Mouse (Mus musculus) CH12.LX (cell line): Measurements from ENCODE around the gene Ptpn4. TPM values are rescaled to one million over a fixed set of nuclear protein-coding genes. Genes with fewer than 3 reads are reported as not detected.

Experiments
- DNase-seq: peaks from one replicate; pipeline ENCODE4 v3.0.0-alpha.2; 2013; ENCODE audit errors: extremely low read depth
- H3K27ac ChIP-seq: 2 replicates; pipeline ENCODE4 v1.5.1; 2012; ENCODE audit warnings: low read depth, mild to moderate bottlenecking, control low read depth, moderate library complexity; ENCODE audit not compliant: insufficient read depth
- H3K27me3 ChIP-seq: replicated peaks from 2 replicates; pipeline ENCODE3; 2012; ENCODE audit warnings: inconsistent platforms
- H3K36me3 ChIP-seq, 2 experiments: replicated peaks in 1 of 2; 2 replicates each; pipeline versions ENCODE3 to v1.6.1; 2012; ENCODE audit warnings: inconsistent platforms in 1 of 2, low read length in 1 of 2, mild to moderate bottlenecking in 1 of 2, mixed read lengths in 1 of 2, moderate library complexity in 1 of 2; ENCODE audit not compliant: control insufficient read depth in 1 of 2, insufficient read depth in 1 of 2
- H3K4me1 ChIP-seq, 2 experiments: 2 replicates each; pipeline ENCODE4 v1.6.1; 2012; ENCODE audit warnings: inconsistent platforms in 1 of 2, moderate library complexity in 1 of 2; ENCODE audit not compliant: insufficient read depth in 2 of 2, control insufficient read depth in 1 of 2
- H3K4me2 ChIP-seq: 2 replicates; pipeline ENCODE4 v1.6.1; 2012; ENCODE audit warnings: low read depth, mild to moderate bottlenecking, control low read depth; ENCODE audit not compliant: poor library complexity, insufficient read depth, severe bottlenecking
- H3K4me3 ChIP-seq, 3 experiments: fragments of 150-350 bp in 1 of 3; sonication (generic) in 1 of 3; replicated peaks in 1 of 3; 2 replicates each; pipeline versions ENCODE3 to v1.5.1; 2011 to 2012; ENCODE audit warnings: low read depth in 2 of 3, low read length in 2 of 3, mild to moderate bottlenecking in 2 of 3, moderate library complexity in 2 of 3, control low read depth in 1 of 3, improper control_type of control experiment in 1 of 3, inconsistent platforms in 1 of 3, mixed read lengths in 1 of 3; ENCODE audit not compliant: poor library complexity in 1 of 3
- H3K79me2 ChIP-seq: replicated peaks from 2 replicates; pipeline ENCODE4 v1.6.1; 2012; ENCODE audit warnings: mild to moderate bottlenecking, moderate library complexity; ENCODE audit not compliant: control insufficient read depth, poor library complexity, insufficient read depth, severe bottlenecking; ENCODE audit errors: extremely low read depth
- H3K9ac ChIP-seq: 2 replicates; pipeline ENCODE4 v1.6.1; 2012; ENCODE audit warnings: low read depth, mild to moderate bottlenecking, control low read depth, moderate library complexity; ENCODE audit not compliant: insufficient read depth
- H3K9me3 ChIP-seq: replicated peaks from 2 replicates; pipeline ENCODE3; 2012; ENCODE audit warnings: low read length, inconsistent platforms, mixed read lengths
- BHLHE40 ChIP-seq: IDR thresholded peaks from 2 replicates; pipeline ENCODE4 v1.6.1; 2011; ENCODE audit warnings: mild to moderate bottlenecking, low read depth, low read length, improper control_type of control experiment
- ELF1 ChIP-seq: IDR thresholded peaks from 2 replicates; pipeline ENCODE4 v1.6.1; 2014; ENCODE audit warnings: low read depth, mild to moderate bottlenecking, inconsistent platforms, low read length, improper control_type of control experiment
- ETS1 ChIP-seq: conservative IDR thresholded peaks from 2 replicates; pipeline ENCODE4 v1.6.1; 2012; ENCODE audit warnings: low read depth, mild to moderate bottlenecking, inconsistent platforms, low read length, improper control_type of control experiment, moderate library complexity
- GABPA ChIP-seq: IDR thresholded peaks from 2 replicates; pipeline ENCODE4 v1.6.1; 2012; ENCODE audit warnings: low read depth, low read length, improper control_type of control experiment, inconsistent platforms; ENCODE audit not compliant: insufficient replicate concordance
- HCFC1 ChIP-seq: IDR thresholded peaks from 2 replicates; pipeline ENCODE4 v1.6.1; 2012; ENCODE audit warnings: low read depth, mild to moderate bottlenecking, inconsistent platforms, low read length, improper control_type of control experiment
- JUND ChIP-seq: conservative IDR thresholded peaks from 2 replicates; pipeline ENCODE4 v1.6.1; 2011; ENCODE audit warnings: low read depth, low read length, improper control_type of control experiment
- MAX ChIP-seq: IDR thresholded peaks from 2 replicates; pipeline ENCODE4 v1.6.1; 2011; ENCODE audit warnings: low read length, improper control_type of control experiment
- MAZ ChIP-seq: IDR thresholded peaks from 2 replicates; pipeline ENCODE4 v1.6.1; 2012; ENCODE audit warnings: low read depth, mild to moderate bottlenecking, inconsistent platforms, low read length, improper control_type of control experiment, moderate library complexity
- RAD21 ChIP-seq: IDR thresholded peaks from 2 replicates; pipeline ENCODE4 v1.6.1; 2011; ENCODE audit warnings: low read depth, mild to moderate bottlenecking, low read length, improper control_type of control experiment, moderate library complexity
- RCOR1 ChIP-seq: conservative IDR thresholded peaks from 2 replicates; pipeline ENCODE4 v1.6.1; 2012; ENCODE audit warnings: low read depth, mild to moderate bottlenecking, inconsistent platforms, low read length, improper control_type of control experiment
- TBP ChIP-seq: conservative IDR thresholded peaks from 2 replicates; pipeline ENCODE4 v1.6.1; 2011; ENCODE audit warnings: low read depth, low read length, improper control_type of control experiment
- TCF12 ChIP-seq: IDR thresholded peaks from 2 replicates; pipeline ENCODE4 v1.6.1; 2014; ENCODE audit warnings: low read depth, mild to moderate bottlenecking, inconsistent platforms, low read length, improper control_type of control experiment
- UBTF ChIP-seq: IDR thresholded peaks from 2 replicates; pipeline ENCODE4 v1.6.1; 2012; ENCODE audit warnings: low read depth, mild to moderate bottlenecking, inconsistent platforms, low read length, improper control_type of control experiment, moderate library complexity
- USF2 ChIP-seq: conservative IDR thresholded peaks from 2 replicates; pipeline ENCODE4 v1.6.1; 2011; ENCODE audit warnings: low read depth, low read length, improper control_type of control experiment
- ZKSCAN1 ChIP-seq: IDR thresholded peaks from 2 replicates; pipeline ENCODE4 v1.6.1; 2012; ENCODE audit warnings: low read depth, inconsistent platforms, low read length, improper control_type of control experiment, borderline replicate concordance
- dilution Hi-C: fragments of 300-500 bp; cut with MboI; formaldehyde crosslinking; loops from 2 replicates; pipeline ENCODE4 v1.14.3; 2020; ENCODE audit warnings: low sequenced_read_pairs; ENCODE audit not compliant: extremely low pct_unique_long_range_greater_than_20kb, extremely low pct_ligation_motif_present
- in situ Hi-C: fragments of 300-500 bp; cut with MboI; formaldehyde crosslinking; loops from 3 replicates; pipeline ENCODE4 v1.14.3; 2019; ENCODE audit warnings: low sequenced_read_pairs, low pct_ligation_motif_present, low pct_unique_long_range_greater_than_20kb, mixed read lengths
- polyA plus RNA-seq: library from polyadenylated mRNA; unstranded; fragments of >175 nt; gene quantifications from 2 replicates; pipeline ENCODE4 v1.2.1, GENCODE M21; 2012; ENCODE audit warnings: low read depth; ENCODE audit not compliant: insufficient read length
- total RNA-seq, 2 experiments: library from RNA; depleted of rRNA; stranded (reverse); fragments of 300-350 nt in 1 of 2; fragments of >200 nt in 1 of 2; gene quantifications; 2 replicates each; pipeline ENCODE4 v1.2.3; 2012 to 2014

Gene Ptpn4
- total and polyA plus RNA-seq, 3 experiments = 8.5 to 14.1 (median 8.5) TPM

- no peak overlapping the region for H3K4me3 ChIP-seq
- dilution Hi-C loops (no loop called here), in situ Hi-C loops (no loop called here)
- H3K9ac ChIP-seq = no peak overlapping the region
- DNase-seq = no peak
- H3K4me1 ChIP-seq = peaks cover 3 to 7% of the 10 kb centered on the region in 2 experiments; a peak in 2 of 4 replicates
- no peaks in the 10 kb centered on the region for H3K36me3 ChIP-seq
- no peak overlapping the region for H3K4me2 ChIP-seq
- no peaks in the 10 kb centered on the region for H3K27me3 ChIP-seq
- TF ChIP-seq RCOR1 (no peak), MAX (no peak), ZKSCAN1 (no peak), MAZ (no peak), UBTF (no peak), TBP (no peak), GABPA (no peak), RAD21 (no peak), HCFC1 (no peak), JUND (no peak), USF2 (no peak), ETS1 (no peak)
- TF ChIP-seq, all 38 proteins: peak for 0
- Histone ChIP-seq H3K9me3 (no peaks in the 10 kb centered on the region), H3K79me2 (no peaks in the 10 kb centered on the region), H3K27ac (no peak overlapping the region)
Observed at GRCm38 (mm10) chr1:119868395-119869161, 31.2 kb upstream of the Ptpn4 start.

GRCm38 (mm10) chr1:119867300-119867699, 29.9 kb upstream of the Ptpn4 start:
- Histone ChIP-seq H3K27me3 (no peaks in the 10 kb centered on the region), H3K4me3 (no peak overlapping the region), H3K27ac (no peak overlapping the region), H3K9me3 (no peaks in the 10 kb centered on the region), H3K79me2 (no peaks in the 10 kb centered on the region), H3K4me1 (peaks cover 3 to 12% of the 10 kb centered on the region in 2 experiments; a peak in 2 of 4 replicates), H3K4me2 (no peak overlapping the region), H3K9ac (no peak overlapping the region), H3K36me3 (no peaks in the 10 kb centered on the region)
- in situ Hi-C loops (no loop called here), dilution Hi-C loops (no loop called here)
- TF ChIP-seq RCOR1 (no peak), TCF12 (no peak), BHLHE40 (no peak), ELF1 (no peak)
- no peak for DNase-seq
